Mouse (Mus musculus) liver, adult 2 months (tissue): ENCODE results near the gene Ets1. TPM values are rescaled to one million over a fixed set of nuclear protein-coding genes. Genes with fewer than 3 reads are reported as not detected.

Experiments used
- DNase-seq: peaks from one replicate; pipeline ENCODE4 v3.0.0-alpha.2; 2011; ENCODE audit warnings: low read depth, low spot score; ENCODE audit errors: extremely low read depth
- H3K27ac ChIP-seq: fragments of 200-500 bp; replicated peaks from 2 replicates; pipeline ENCODE4 v1.5.1; 2012; ENCODE audit warnings: low read depth, mild to moderate bottlenecking, control low read depth, inconsistent platforms, low read length; ENCODE audit not compliant: insufficient read depth
- H3K27me3 ChIP-seq: fragments of 200-500 bp; 2 replicates; pipeline ENCODE4 v1.6.1; 2012; ENCODE audit warnings: mild to moderate bottlenecking, moderate library complexity, low read length, inconsistent platforms; ENCODE audit not compliant: control insufficient read depth, insufficient read depth
- H3K36me3 ChIP-seq: fragments of 200-500 bp; 2 replicates; pipeline ENCODE4 v1.6.1; 2012; ENCODE audit warnings: low read length, inconsistent platforms; ENCODE audit not compliant: control insufficient read depth, insufficient read depth
- H3K4me1 ChIP-seq: fragments of 200-500 bp; 2 replicates; pipeline ENCODE4 v1.6.1; 2011; ENCODE audit warnings: low read length; ENCODE audit not compliant: control insufficient read depth, insufficient read depth
- H3K4me3 ChIP-seq: fragments of 200-500 bp; 2 replicates; pipeline ENCODE4 v1.5.1; 2011; ENCODE audit warnings: low read depth, mild to moderate bottlenecking, control low read depth, low read length, moderate library complexity; ENCODE audit not compliant: insufficient read depth
- H3K79me2 ChIP-seq: fragments of 200-500 bp; 2 replicates; pipeline ENCODE4 v1.6.1; 2012; ENCODE audit warnings: inconsistent platforms, mild to moderate bottlenecking, low read length, moderate library complexity; ENCODE audit not compliant: control insufficient read depth, insufficient read depth
- H3K9ac ChIP-seq: fragments of 200-500 bp; 2 replicates; pipeline ENCODE4 v1.6.1; 2012; ENCODE audit warnings: low read depth, mild to moderate bottlenecking, control low read depth, inconsistent platforms, low read length
- CTCF ChIP-seq: fragments of 200-500 bp; IDR thresholded peaks from 2 replicates; pipeline ENCODE4 v1.5.1; 2011; ENCODE audit warnings: low read depth, low read length, control low read depth
- POLR2A ChIP-seq: fragments of 200-500 bp; IDR thresholded peaks from 2 replicates; pipeline ENCODE4 v1.6.1; 2011; ENCODE audit warnings: low read length, control low read depth; ENCODE audit not compliant: insufficient read depth; ENCODE audit errors: extremely low read depth
- WGBS: fragments of 180-500 bp; shearing (Covaris S2); methylation state at CpG from one replicate; pipeline ENCODE4 v1.1.7; 2018; 5-methylcytosine and 5-hydroxymethylcytosine counted together
- polyA plus RNA-seq: library from polyadenylated mRNA; depleted of rRNA; stranded (reverse); fragments of >200 nt; gene quantifications from 2 replicates; pipeline ENCODE4 v1.2.3, GENCODE M21; 2012
- total RNA-seq: library from RNA; depleted of rRNA; stranded (reverse); fragments of >200 nt; gene quantifications from 2 replicates; pipeline ENCODE4 v1.2.3, GENCODE M21; 2014

The Ets1 gene
- total and polyA plus RNA-seq, 2 experiments = 7.6 to 18.8 TPM

- WGBS = 77% methylated on average over 3 of the region's 3 CpGs
- no peak for DNase-seq
- H3K79me2 ChIP-seq = 0 out of 2 replicates have a peak, but pooled peaks cover 2% of the 10 kb centered on the region
- H3K27me3 ChIP-seq = no peaks in the 10 kb centered on the region
- H3K4me3 ChIP-seq = no peak overlapping the region
- peaks cover 3% of the 10 kb centered on the region; the same call in 1 of the 2 replicates for H3K4me1 ChIP-seq
- no peak overlapping the region for H3K27ac ChIP-seq
- TF ChIP-seq CTCF (no peak), POLR2A (no peak)
- H3K36me3 ChIP-seq = no peaks in the 10 kb centered on the region
- H3K9ac ChIP-seq = no peak overlapping the region
Observed at GRCm38 (mm10) chr9:32650738-32651137, 14.7 kb downstream of the Ets1 start.

GRCm38 (mm10) chr9:32652112-32652511 is 16.1 kb downstream of the Ets1 start:
- 86% methylated on average over 10 of the region's 10 CpGs for WGBS
- no peak overlapping the region for H3K27ac ChIP-seq
- no peak for TF ChIP-seq CTCF
- no peak for TF ChIP-seq POLR2A
- no peaks in the 10 kb centered on the region for H3K36me3 ChIP-seq
- H3K27me3 ChIP-seq = no peaks in the 10 kb centered on the region
- no peak overlapping the region for H3K4me3 ChIP-seq
- no peak for DNase-seq
- H3K79me2 ChIP-seq = 0 out of 2 replicates have a peak, but pooled peaks cover 2% of the 10 kb centered on the region
- peaks cover 3% of the 10 kb centered on the region; the same call in 1 of the 2 replicates for H3K4me1 ChIP-seq
- no peak overlapping the region for H3K9ac ChIP-seq

DNA sequence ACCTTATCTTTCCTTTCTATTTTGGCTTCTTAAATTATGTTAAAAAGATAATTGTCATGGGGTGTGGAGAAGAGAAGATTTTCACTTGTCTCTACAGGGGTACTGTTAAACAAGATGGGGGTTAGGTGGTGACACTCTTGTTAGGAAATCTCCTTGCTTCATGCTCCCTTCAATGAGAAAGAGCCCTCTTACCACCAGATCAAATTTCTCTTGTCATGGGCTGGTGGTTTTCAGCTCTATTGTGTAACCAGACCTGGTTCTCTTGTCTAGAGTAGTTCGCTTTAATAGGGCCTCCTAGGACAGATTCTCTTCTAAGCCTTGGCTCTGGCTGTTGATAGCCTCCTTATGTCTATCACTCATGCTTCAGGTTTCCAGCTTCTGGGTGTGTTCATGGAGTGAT is 18.3 kb downstream of the Ets1 start:
- Histone ChIP-seq H3K36me3 (no peaks in the 10 kb centered on the region), H3K79me2 (0 out of 2 replicates have a peak, but pooled peaks cover 2% of the 10 kb centered on the region), H3K27ac (no peak overlapping the region), H3K4me3 (no peak overlapping the region), H3K27me3 (no peaks in the 10 kb centered on the region), H3K9ac (no peak overlapping the region), H3K4me1 (no peaks in the 10 kb centered on the region; the same call in 1 of the 2 replicates)
- 97% methylated on average over 1 of the region's 1 CpGs for WGBS
- no peak for DNase-seq
- no peak for TF ChIP-seq CTCF

GRCm38 (mm10) chr9:32656351-32656844 is 20.4 kb downstream of the Ets1 start:
- H3K4me1 ChIP-seq = no peaks in the 10 kb centered on the region; the same call in 1 of the 2 replicates
- H3K79me2 ChIP-seq = 0 out of 2 replicates have a peak, but pooled peaks cover 2% of the 10 kb centered on the region
- WGBS = 58% methylated on average over 5 of the region's 5 CpGs
- peak overlapping the region; percentile 81 for H3K27ac ChIP-seq
- DNase-seq = no peak
- TF ChIP-seq POLR2A (no peak), CTCF (no peak)
- no peaks in the 10 kb centered on the region for H3K27me3 ChIP-seq
- no peaks in the 10 kb centered on the region for H3K36me3 ChIP-seq
- H3K4me3 ChIP-seq = no peak overlapping the region
- H3K9ac ChIP-seq = no peak overlapping the region

DNA sequence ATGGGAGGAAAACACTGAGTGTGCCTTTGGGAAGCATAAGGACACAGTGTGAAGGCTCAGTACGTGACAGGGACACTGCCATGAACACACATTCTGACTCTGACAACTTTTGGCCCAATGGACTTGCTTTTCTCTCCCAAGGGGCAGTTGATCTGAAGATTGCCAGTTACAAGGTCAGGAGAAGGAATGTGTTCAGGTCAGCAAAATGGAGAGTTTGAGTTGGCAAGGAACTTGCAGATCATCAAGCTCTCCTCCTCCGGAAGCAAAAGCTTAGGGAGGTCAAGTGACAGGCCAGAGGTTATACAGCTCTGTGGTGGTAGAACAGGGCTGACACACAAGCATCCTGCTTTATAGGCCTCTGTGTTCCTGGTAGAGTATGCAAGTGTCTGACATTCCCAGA is 21.1 kb downstream of the Ets1 start:
- H3K36me3 ChIP-seq = no peaks in the 10 kb centered on the region
- H3K4me1 ChIP-seq = no peaks in the 10 kb centered on the region; the same call in 1 of the 2 replicates
- no peak for TF ChIP-seq POLR2A
- TF ChIP-seq CTCF = no peak
- no peak overlapping the region for H3K9ac ChIP-seq
- no peak overlapping the region for H3K4me3 ChIP-seq
- H3K27ac ChIP-seq = peak overlapping the region; percentile 81
- DNase-seq = peak; percentile 42
- H3K79me2 ChIP-seq = no peaks in the 10 kb centered on the region
- H3K27me3 ChIP-seq = no peaks in the 10 kb centered on the region
- WGBS = 58% methylated on average over 2 of the region's 2 CpGs

GRCm38 (mm10) chr9:32660406-32660960 is 24.5 kb downstream of the Ets1 start:
- TF ChIP-seq POLR2A (no peak), CTCF (no peak)
- H3K4me1 ChIP-seq = no peaks in the 10 kb centered on the region; the same call in 1 of the 2 replicates
- no peaks in the 10 kb centered on the region for H3K79me2 ChIP-seq
- no peak overlapping the region for H3K27ac ChIP-seq
- no peaks in the 10 kb centered on the region for H3K27me3 ChIP-seq
- DNase-seq = no peak
- no peaks in the 10 kb centered on the region for H3K36me3 ChIP-seq
- H3K9ac ChIP-seq = no peak overlapping the region
- no peak overlapping the region for H3K4me3 ChIP-seq
- WGBS = 96% methylated on average over 2 of the region's 2 CpGs
